Mouse (Mus musculus) ES-Bruce4 (cell line): Measurements from ENCODE around the gene Ntng2. TPM values are rescaled to one million over a fixed set of nuclear protein-coding genes. Genes with fewer than 3 reads are reported as not detected.
A peak's percentile ranks its signal among the peaks of the same experiment; 100 is the strongest.

Experiments used
- H3K27ac ChIP-seq: 2 replicates; pipeline ENCODE4 v1.5.1; 2012; ENCODE audit warnings: low read length, inconsistent platforms; ENCODE audit not compliant: insufficient read depth
- H3K27me3 ChIP-seq: 2 replicates; pipeline ENCODE4 v1.6.1; 2012; ENCODE audit warnings: mild to moderate bottlenecking, low read length, inconsistent platforms; ENCODE audit not compliant: control insufficient read depth, poor library complexity, insufficient read depth, severe bottlenecking
- H3K36me3 ChIP-seq: 2 replicates; pipeline ENCODE4 v1.6.1; 2012; ENCODE audit warnings: inconsistent platforms, mild to moderate bottlenecking, low read length, moderate library complexity; ENCODE audit not compliant: control insufficient read depth, poor library complexity, insufficient read depth, severe bottlenecking
- H3K4me1 ChIP-seq: one replicate; pipeline ENCODE4 v1.8.1; 2011; ENCODE audit warnings: low read length; ENCODE audit not compliant: control insufficient read depth, insufficient read depth
- H3K4me3 ChIP-seq: 2 replicates; pipeline ENCODE4 v1.5.1; 2011; ENCODE audit warnings: low read depth, mild to moderate bottlenecking, low read length
- H3K9ac ChIP-seq: 2 replicates; pipeline ENCODE4 v1.6.1; 2012; ENCODE audit warnings: low read depth, mild to moderate bottlenecking, inconsistent platforms; ENCODE audit not compliant: poor library complexity, severe bottlenecking
- H3K9me3 ChIP-seq: replicated peaks from 2 replicates; pipeline ENCODE4 v1.6.1; 2012; ENCODE audit warnings: mild to moderate bottlenecking, low read length, inconsistent platforms; ENCODE audit not compliant: control insufficient read depth, poor library complexity, insufficient read depth, severe bottlenecking
- CTCF ChIP-seq: IDR thresholded peaks from one replicate; pipeline ENCODE4 v1.8.1; 2011; ENCODE audit warnings: low read depth, low read length
- EP300 ChIP-seq: IDR thresholded peaks from 2 replicates; pipeline ENCODE4 v1.6.1; 2011; ENCODE audit warnings: low read depth, low read length; ENCODE audit not compliant: insufficient read depth
- POLR2A ChIP-seq: IDR thresholded peaks from one replicate; pipeline ENCODE4 v1.8.1; 2011; ENCODE audit warnings: low read length; ENCODE audit not compliant: insufficient read depth
- polyA plus RNA-seq: library from polyadenylated mRNA; stranded (reverse); fragments of >200 nt; gene quantifications from 2 replicates; pipeline ENCODE4 v1.2.4, GENCODE M21; 2011; ENCODE audit warnings: low read depth; ENCODE audit not compliant: missing spikeins, insufficient read depth, insufficient read length

The Ntng2 gene
- polyA plus RNA-seq, 1 experiment = 0.30 TPM

- H3K27me3 ChIP-seq = no peaks in the 10 kb centered on the region
- no peaks in the 10 kb centered on the region for H3K36me3 ChIP-seq
- no peaks in the 10 kb centered on the region for H3K9me3 ChIP-seq
- no peak overlapping the region for H3K9ac ChIP-seq
- no peak overlapping the region for H3K27ac ChIP-seq
- no peak for TF ChIP-seq POLR2A
- TF ChIP-seq CTCF = no peak
- TF ChIP-seq EP300 = no peak
- no peaks in the 10 kb centered on the region for H3K4me1 ChIP-seq
- no peak overlapping the region for H3K4me3 ChIP-seq
These were observed 18.8 kb downstream of the Ntng2 start for GRCm38 (mm10) chr2:29234002-29234401.

- Histone ChIP-seq H3K4me3 (no peak overlapping the region), H3K4me1 (no peaks in the 10 kb centered on the region), H3K9ac (no peak overlapping the region), H3K36me3 (no peaks in the 10 kb centered on the region), H3K9me3 (no peaks in the 10 kb centered on the region), H3K27me3 (no peaks in the 10 kb centered on the region), H3K27ac (no peak overlapping the region)
- no peak for TF ChIP-seq CTCF
- TF ChIP-seq POLR2A = no peak
- no peak for TF ChIP-seq EP300
These were observed 22.5 kb downstream of the Ntng2 start for GRCm38 (mm10) chr2:29230191-29230835.

GRCm38 (mm10) chr2:29226671-29227070, 26.1 kb downstream of the Ntng2 start:
- TF ChIP-seq POLR2A (no peak), CTCF (no peak), EP300 (no peak)
- Histone ChIP-seq H3K4me1 (peaks cover 2% of the 10 kb centered on the region), H3K27ac (no peak overlapping the region), H3K9ac (no peak overlapping the region), H3K27me3 (no peaks in the 10 kb centered on the region), H3K4me3 (no peak overlapping the region), H3K36me3 (no peaks in the 10 kb centered on the region), H3K9me3 (no peaks in the 10 kb centered on the region)

- peaks cover 2% of the 10 kb centered on the region for H3K4me1 ChIP-seq
- TF ChIP-seq POLR2A (no peak), EP300 (peak; percentile 48; the same call in 1 of the 2 replicates)
- no peak overlapping the region for H3K9ac ChIP-seq
- H3K27ac ChIP-seq = no peak overlapping the region
- H3K4me3 ChIP-seq = peak overlapping the region; percentile 0; the same call in 1 of the 2 replicates
- H3K9me3 ChIP-seq = no peaks in the 10 kb centered on the region
- no peaks in the 10 kb centered on the region for H3K36me3 ChIP-seq
- no peaks in the 10 kb centered on the region for H3K27me3 ChIP-seq
These were observed 29.1 kb downstream of the Ntng2 start for GRCm38 (mm10) chr2:29223591-29224262.

- H3K36me3 ChIP-seq = no peaks in the 10 kb centered on the region
- peaks cover 2% of the 10 kb centered on the region for H3K4me1 ChIP-seq
- TF ChIP-seq EP300 (no peak), CTCF (no peak), POLR2A (no peak)
- no peak overlapping the region for H3K27ac ChIP-seq
- no peak overlapping the region for H3K9ac ChIP-seq
- H3K9me3 ChIP-seq = no peaks in the 10 kb centered on the region
- no peaks in the 10 kb centered on the region for H3K27me3 ChIP-seq
- no peak overlapping the region for H3K4me3 ChIP-seq
These were observed 30.5 kb downstream of the Ntng2 start for GRCm38 (mm10) chr2:29222302-29222701.

GRCm38 (mm10) chr2:29218831-29219230, 34.0 kb downstream of the Ntng2 start:
- no peak for TF ChIP-seq CTCF
- no peak for TF ChIP-seq POLR2A
- no peak for TF ChIP-seq EP300
- Histone ChIP-seq H3K4me1 (no peaks in the 10 kb centered on the region), H3K9me3 (no peaks in the 10 kb centered on the region), H3K27ac (no peak overlapping the region), H3K36me3 (no peaks in the 10 kb centered on the region), H3K27me3 (no peaks in the 10 kb centered on the region), H3K4me3 (no peak overlapping the region), H3K9ac (no peak overlapping the region)
